16 mouse cellular contexts compared by ENCODE assay signal in the genomic region with DNA sequence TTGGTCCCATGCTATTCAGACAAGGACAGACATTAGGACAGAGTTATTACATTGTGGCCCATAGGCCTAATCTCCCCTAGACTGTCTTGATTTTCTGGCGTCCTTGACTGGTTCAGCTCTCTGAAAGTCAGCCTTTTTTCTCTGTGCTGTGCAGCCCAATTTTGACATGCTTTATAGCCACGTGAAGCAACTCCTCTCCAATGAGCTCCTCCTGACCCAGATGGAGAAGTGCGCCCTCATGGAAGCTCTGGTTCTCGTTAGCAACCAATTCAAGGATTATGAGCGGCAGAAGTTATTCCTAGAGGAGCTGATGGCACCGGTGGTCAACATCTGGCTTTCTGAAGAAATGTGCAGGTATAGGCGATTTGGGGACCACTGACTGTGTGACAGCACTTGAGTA. TPM values are rescaled to one million over a fixed set of nuclear protein-coding genes. Genes with fewer than 3 reads are reported as not detected.
DNase-seq lines count a peak whose midpoint lies in the region; ATAC-seq lines count a peak whose summit lies in the region.
"Had no signal": no experiment of that assay in that cellular context is flagged by ENCODE, and none has a peak within 500 bp of the region (broad histone marks: within the 10 kb centered on the region; RNA-seq: fewer than 3 reads in every experiment).

No protein-coding gene starts in this region.

- H3K4me1 ChIP-seq in intestine, embryonic 15.5 days (replicated peaks): no peaks in the 10 kb centered on the region
- H3K4me1 ChIP-seq: embryonic facial prominence, embryonic 10.5 days; embryonic facial prominence, embryonic 12.5 days; forebrain, embryonic 13.5 days; forebrain, embryonic 15.5 days had no signal

- H3K9ac ChIP-seq in intestine, embryonic 15.5 days: no peak overlapping the region
- H3K9ac ChIP-seq: embryonic facial prominence, embryonic 12.5 days; forebrain, embryonic 13.5 days; forebrain, embryonic 15.5 days; forebrain, postnatal 0 days had no signal

- peak; percentile 85 for DNase-seq in adrenal gland, adult 2 months
- DNase-seq in adrenal gland, postnatal 4 days (ENCODE audit: low spot score in 2 of 2): no peak
- DNase-seq in adrenal gland, postnatal 10 days: peak; percentile 53
- peak; percentile 68 to 71 for DNase-seq in adrenal gland, postnatal 36 days
- DNase-seq in spleen, postnatal 10 days (ENCODE audit: low spot score in 2 of 2): no peak
- DNase-seq: cerebellum, adult 11 months; cerebellum, adult 18-20 months; cerebellum, adult 9-10 months; cerebellum, postnatal 10 days; cerebellum, postnatal 25 days; forebrain, postnatal 0 days had no signal

- WGBS in intestine, embryonic 15.5 days: 88% methylated on average over 7 of the region's 7 CpGs

- H3K36me3 ChIP-seq in intestine, embryonic 15.5 days: peaks cover 54% of the 10 kb centered on the region

- no peak overlapping the region for H3K4me2 ChIP-seq in intestine, embryonic 15.5 days (replicated peaks)
- H3K4me2 ChIP-seq: embryonic facial prominence, embryonic 12.5 days; forebrain, embryonic 13.5 days; forebrain, embryonic 15.5 days had no signal

- H3K27me3 ChIP-seq in intestine, embryonic 15.5 days (replicated peaks): no peaks in the 10 kb centered on the region
- H3K27me3 ChIP-seq: embryonic facial prominence, embryonic 12.5 days; forebrain, embryonic 13.5 days; forebrain, embryonic 15.5 days had no signal

- no peaks in the 10 kb centered on the region for H3K9me3 ChIP-seq in intestine, embryonic 15.5 days
- H3K9me3 ChIP-seq: embryonic facial prominence, embryonic 10.5 days; embryonic facial prominence, embryonic 12.5 days; forebrain, embryonic 13.5 days; forebrain, embryonic 15.5 days had no signal

- H3K27ac ChIP-seq in intestine, embryonic 15.5 days: no peak overlapping the region
- H3K27ac ChIP-seq: embryonic facial prominence, embryonic 10.5 days; embryonic facial prominence, embryonic 12.5 days; forebrain, embryonic 13.5 days; forebrain, embryonic 15.5 days had no signal

- H3K4me3 ChIP-seq in intestine, embryonic 15.5 days (replicated peaks): no peak overlapping the region
- H3K4me3 ChIP-seq: embryonic facial prominence, embryonic 10.5 days; embryonic facial prominence, embryonic 12.5 days; forebrain, embryonic 13.5 days; forebrain, embryonic 15.5 days had no signal

- no peak for ATAC-seq in intestine, embryonic 15.5 days
- ATAC-seq: forebrain, embryonic 13.5 days; forebrain, embryonic 15.5 days; forebrain, postnatal 0 days had no signal

RNA-seq across cellular contexts. Expression of gene Polr1c, which starts 20.3 kb away (rescaled TPM):
- 100 to 1,000 TPM in 1 of 2 experiments, 10 to 100 TPM in 1; 91.3 to 104 TPM for total RNA-seq in adrenal gland, adult 2 months (2021)
- polyA plus RNA-seq in adrenal gland, adult 2 months (2012; rRNA removed): 41.5 and 45.2 TPM in 2 replicates
- 100 to 1,000 TPM; 101 to 108 TPM for total RNA-seq in adrenal gland, postnatal 4 days (2021)
- total RNA-seq in adrenal gland, postnatal 10 days (2021): 10 to 100 TPM; 68.3 to 72.3 TPM
- total RNA-seq in adrenal gland, postnatal 36 days (2021): 100 to 1,000 TPM in 1 of 2 experiments, 10 to 100 TPM in 1; 97.8 to 119 TPM
- 75.3 and 75.8 TPM in 2 replicates for polyA plus RNA-seq in intestine, embryonic 15.5 days (2015; fragmentation: Nextera tagmentation; extraction: Ambion mirVana)

RNA-seq across cellular contexts. Expression of gene Yipf3, which starts 20.3 kb away (rescaled TPM):
- 100 to 1,000 TPM; 157 to 198 TPM for total RNA-seq in adrenal gland, adult 2 months (2021)
- 387 and 511 TPM in 2 replicates for polyA plus RNA-seq in adrenal gland, adult 2 months (2012; rRNA removed)
- 100 to 1,000 TPM; 137 to 139 TPM for total RNA-seq in adrenal gland, postnatal 4 days (2021)
- total RNA-seq in adrenal gland, postnatal 10 days (2021): 100 to 1,000 TPM; 105 to 121 TPM
- 100 to 1,000 TPM; 137 to 176 TPM for total RNA-seq in adrenal gland, postnatal 36 days (2021)
- polyA plus RNA-seq in intestine, embryonic 15.5 days (2015; fragmentation: Nextera tagmentation; extraction: Ambion mirVana): 86.8 and 111 TPM in 2 replicates

RNA-seq across cellular contexts. Expression of gene Xpo5, which starts 25.0 kb away (rescaled TPM):
- total RNA-seq in adrenal gland, adult 2 months (2021): 10 to 100 TPM; 65.0 to 81.2 TPM
- 25.6 and 29.3 TPM in 2 replicates for polyA plus RNA-seq in adrenal gland, adult 2 months (2012; rRNA removed)
- 10 to 100 TPM; 72.0 to 74.6 TPM for total RNA-seq in adrenal gland, postnatal 4 days (2021)
- 10 to 100 TPM; 43.6 to 48.5 TPM for total RNA-seq in adrenal gland, postnatal 10 days (2021)
- total RNA-seq in adrenal gland, postnatal 36 days (2021): 10 to 100 TPM; 81.4 to 87.7 TPM
- polyA plus RNA-seq in intestine, embryonic 15.5 days (2015; fragmentation: Nextera tagmentation; extraction: Ambion mirVana): 31.6 and 31.9 TPM in 2 replicates

RNA-seq across cellular contexts. Expression of gene Polh, which starts 25.1 kb away (rescaled TPM):
- 10 to 100 TPM; 31.9 to 44.7 TPM for total RNA-seq in adrenal gland, adult 2 months (2021)
- polyA plus RNA-seq in adrenal gland, adult 2 months (2012; rRNA removed): 6.8 and 9.2 TPM in 2 replicates
- 10 to 100 TPM; 34.9 to 36.8 TPM for total RNA-seq in adrenal gland, postnatal 4 days (2021)
- 10 to 100 TPM; 25.5 to 31.4 TPM for total RNA-seq in adrenal gland, postnatal 10 days (2021)
- 10 to 100 TPM; 43.3 to 45.3 TPM for total RNA-seq in adrenal gland, postnatal 36 days (2021)
- 13.4 and 14.8 TPM in 2 replicates for polyA plus RNA-seq in intestine, embryonic 15.5 days (2015; fragmentation: Nextera tagmentation; extraction: Ambion mirVana)

RNA-seq across cellular contexts. Expression of gene Lrrc73, which starts 25.8 kb away (rescaled TPM):
- total RNA-seq in adrenal gland, adult 2 months (2021): 1 to 10 TPM; 4.1 to 5.6 TPM
- polyA plus RNA-seq in adrenal gland, adult 2 months (2012; rRNA removed): 13.8 and 15.5 TPM in 2 replicates
- 1 to 10 TPM; 6.3 to 7.3 TPM for total RNA-seq in adrenal gland, postnatal 4 days (2021)
- 1 to 10 TPM; 3.4 to 3.8 TPM for total RNA-seq in adrenal gland, postnatal 10 days (2021)
- total RNA-seq in adrenal gland, postnatal 36 days (2021): 1 to 10 TPM; 5.4 to 8.9 TPM
- 0.46 and 0.69 TPM in 2 replicates for polyA plus RNA-seq in intestine, embryonic 15.5 days (2015; fragmentation: Nextera tagmentation; extraction: Ambion mirVana)

Comparison
In these comparisons a context has a peak if more than half of its experiments do, and no peak if none do; other contexts are left out.
1. DNase-seq: peak in adrenal gland, adult 2 months (single experiment), adrenal gland, postnatal 10 days (single experiment) and adrenal gland, postnatal 36 days (2 of 2); none in adrenal gland, postnatal 4 days (0 of 2) and spleen, postnatal 10 days (0 of 2).